Mouse (Mus musculus) layer of hippocampus, adult 9-10 months (tissue): Measurements from ENCODE around the gene Zfp92.
"Not testable (repeated sequence)": the region's sequence is repeated elsewhere in the genome, so short reads cannot be mapped to it uniquely, and the experiment has no call there.

Source experiments
- DNase-seq: peaks from one replicate; pipeline ENCODE4 v3.0.0; 2022; ENCODE audit warnings: low spot score

The Zfp92 gene

DNA sequence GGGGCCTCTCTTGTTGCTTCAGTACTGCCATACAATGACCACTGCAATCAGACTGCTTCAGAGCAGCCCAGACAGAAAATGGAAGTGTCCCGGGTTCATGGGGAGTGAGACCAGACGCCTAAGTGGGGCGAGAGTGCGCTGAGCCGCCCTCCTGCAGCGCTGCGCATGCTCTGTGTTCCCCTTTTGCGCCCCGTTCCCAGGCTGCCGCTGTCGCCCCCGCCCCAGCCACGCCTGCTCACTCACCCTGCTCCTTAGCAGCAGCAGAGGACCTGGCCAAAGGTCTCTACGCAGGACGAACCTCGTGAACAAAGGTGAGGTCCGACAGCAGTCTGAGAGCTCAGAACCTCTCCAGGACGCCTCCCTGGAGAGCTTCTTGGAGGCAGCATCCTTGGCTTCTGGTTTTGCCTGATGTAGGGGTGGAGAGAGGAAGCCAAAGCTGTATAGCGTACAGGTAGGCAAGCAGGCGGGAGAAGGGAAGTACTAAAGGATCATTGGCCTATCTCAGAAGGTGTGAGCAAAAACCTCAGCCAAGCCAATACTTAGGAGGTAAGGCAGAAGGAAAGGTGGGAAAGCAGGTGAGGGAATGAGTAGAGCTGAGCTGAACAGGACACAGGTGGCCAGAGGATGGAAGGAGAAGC, at the start of gene Zfp92:
TSS of gene Zfp92 (plus strand) at position 217 of the 638 bp plus-strand sequence.
- DNase-seq = no peak

DNA sequence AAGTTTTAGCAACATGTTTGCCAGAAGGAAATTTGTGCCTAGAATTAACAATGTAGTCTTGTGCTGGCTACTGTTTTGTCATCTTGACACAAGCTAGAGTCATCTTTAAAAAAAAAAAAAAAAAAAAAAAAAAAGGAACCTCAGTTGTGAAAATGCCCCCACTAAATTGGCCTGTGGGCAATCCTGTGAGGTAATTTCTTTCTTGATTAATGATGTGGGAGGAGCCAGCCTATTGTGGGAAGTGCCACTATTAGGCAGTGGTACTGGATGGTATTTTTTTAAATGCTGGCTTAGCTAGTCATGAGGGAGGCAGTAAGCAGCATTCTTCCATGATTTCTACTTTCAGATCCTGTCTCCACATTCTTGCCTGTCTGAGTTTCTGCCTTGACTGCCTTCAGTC, 47.6 kb upstream of the Zfp92 start:
- DNase-seq = no peak

DNA sequence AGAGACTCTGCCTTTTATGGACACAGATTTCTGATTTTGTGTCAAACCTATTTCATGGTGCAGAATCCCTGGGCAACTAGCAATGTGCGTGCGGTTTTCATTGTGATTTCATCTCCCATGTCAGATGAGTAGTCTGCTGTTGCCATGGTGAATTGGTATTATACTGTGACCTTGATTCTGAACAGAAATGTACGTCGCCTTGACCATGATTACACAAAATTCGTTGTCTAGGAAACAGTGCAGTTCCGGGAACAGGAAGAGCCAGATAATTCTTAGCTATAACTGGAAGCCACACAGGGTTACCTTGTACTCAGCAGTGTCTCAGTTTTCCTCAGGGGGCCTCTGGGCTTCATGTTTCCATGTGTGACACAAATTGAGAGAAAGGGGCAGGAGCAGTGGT, 26.5 kb upstream of the Zfp92 start:
- DNase-seq = peak; percentile 2

DNA sequence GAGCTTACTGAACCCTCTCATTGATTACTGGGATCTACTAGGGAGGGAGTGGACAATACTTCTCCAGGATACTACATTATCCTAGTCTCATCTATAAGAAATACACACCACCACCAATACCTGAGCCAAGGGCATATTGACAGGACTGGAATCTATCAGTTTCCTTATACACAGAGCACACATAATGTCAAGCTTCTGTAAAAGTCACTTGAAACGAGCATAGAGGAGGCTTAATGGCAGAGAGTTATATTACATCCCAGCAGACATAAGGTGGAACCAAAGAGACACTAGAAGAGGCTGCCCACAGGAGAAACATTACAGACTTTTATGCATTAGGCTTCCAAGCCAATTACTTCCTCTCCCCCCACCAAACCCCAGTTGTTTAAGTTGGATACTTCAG, 26.0 kb upstream of the Zfp92 start:
- no peak for DNase-seq

DNA sequence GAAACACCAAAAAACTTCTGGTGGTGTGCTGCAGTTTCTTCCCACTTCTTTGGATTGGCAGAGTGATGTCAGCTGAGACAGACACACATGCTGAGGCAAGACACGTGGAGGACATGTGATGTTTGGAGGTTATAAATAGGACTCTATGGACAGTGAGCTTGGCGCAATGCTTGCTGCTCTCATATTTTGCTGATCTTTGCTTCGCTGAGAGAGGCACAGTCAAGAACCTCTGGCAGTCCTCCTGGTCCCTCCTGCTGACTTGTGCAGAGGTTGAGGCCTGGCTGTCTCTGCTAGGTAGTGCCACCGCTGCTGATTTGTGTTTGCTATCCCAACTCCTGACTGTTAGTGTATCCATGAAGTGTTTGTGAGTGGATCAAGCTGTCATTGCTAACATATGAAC, 19.4 kb upstream of the Zfp92 start:
- no peak for DNase-seq

DNA sequence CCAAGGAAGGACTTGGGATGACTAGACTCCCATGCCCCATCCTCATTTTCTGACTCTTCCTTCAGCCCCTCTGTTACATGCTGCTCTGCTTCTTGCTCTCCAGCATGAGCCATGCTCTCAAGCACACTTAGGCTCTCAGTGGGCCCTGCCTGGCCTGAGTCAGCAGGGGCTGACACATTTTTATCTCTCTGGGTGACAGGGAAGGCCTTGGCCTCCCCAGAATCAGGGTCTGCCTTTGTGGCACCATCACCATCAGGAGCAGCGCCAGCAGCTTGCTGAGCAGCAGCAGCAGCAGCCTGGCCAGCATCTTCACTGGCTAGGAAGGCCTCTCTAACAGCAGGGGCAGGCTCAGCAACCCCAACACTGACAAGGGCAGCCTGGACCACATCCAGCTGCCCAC, 14.4 kb upstream of the Zfp92 start:
- DNase-seq = no peak

DNA sequence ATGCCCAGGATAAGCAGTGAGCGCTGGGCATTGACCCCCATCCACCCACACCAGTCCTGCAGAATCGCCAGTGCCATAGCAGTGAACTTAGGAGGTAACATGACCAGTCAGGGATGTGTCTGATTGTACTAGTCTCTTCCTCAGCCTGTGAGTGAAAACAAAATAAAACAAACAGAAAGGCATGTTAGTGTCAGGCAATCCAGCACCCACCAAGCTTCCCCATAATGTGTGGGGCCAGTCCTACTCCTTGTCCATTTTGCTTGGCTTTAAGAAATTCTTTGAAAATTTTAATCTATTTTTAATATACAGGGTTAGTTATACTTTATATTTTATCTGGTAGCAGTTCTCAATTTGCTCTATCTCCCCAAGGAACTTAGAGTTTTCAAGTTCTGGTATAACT, 12.3 kb upstream of the Zfp92 start, which contains the start of gene Gm18336:
TSS of gene Gm18336 (minus strand) at position 101 of the 400 bp plus-strand sequence.
- not testable (repeated sequence) for DNase-seq

DNA sequence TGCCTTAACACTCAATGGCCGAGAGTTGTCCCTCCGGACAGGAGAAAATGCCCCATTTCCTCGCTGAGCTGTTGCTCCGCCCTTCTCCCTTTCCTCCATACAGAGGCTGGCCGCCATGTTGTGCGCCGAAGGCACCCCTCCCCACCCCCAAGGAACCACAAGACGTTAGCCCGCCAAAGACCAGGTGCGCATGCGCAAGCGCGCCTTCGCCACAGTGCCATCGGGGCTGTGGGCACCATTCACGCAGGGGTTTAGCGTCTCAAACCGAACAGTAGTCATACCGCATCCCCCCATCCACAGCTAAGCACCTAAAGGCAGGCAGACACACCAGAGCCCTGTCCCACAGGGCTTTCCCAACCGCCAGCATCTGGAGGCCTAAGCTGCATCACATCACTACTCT, 9.9 kb upstream of the Zfp92 start:
- no peak for DNase-seq

DNA sequence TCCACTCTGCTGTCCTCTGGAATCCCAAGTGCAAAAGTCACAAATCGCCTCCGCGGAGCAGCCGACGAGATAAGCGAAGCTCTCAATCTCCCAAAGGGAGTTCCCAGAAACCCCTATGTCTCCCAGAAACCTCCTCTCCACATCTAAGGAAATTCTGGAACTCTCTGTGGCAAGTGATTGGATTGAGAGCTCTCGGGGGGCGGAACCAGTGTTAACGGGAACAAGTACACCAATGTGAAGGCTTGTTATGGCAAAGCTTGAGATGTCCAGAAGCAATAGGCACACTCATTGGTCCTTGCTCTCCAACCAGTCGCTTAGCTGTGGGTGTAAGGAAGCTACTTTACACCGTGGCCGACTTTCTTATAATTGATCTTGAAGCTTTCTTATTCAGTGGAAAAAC, 9.3 kb upstream of the Zfp92 start:
- DNase-seq = no peak

DNA sequence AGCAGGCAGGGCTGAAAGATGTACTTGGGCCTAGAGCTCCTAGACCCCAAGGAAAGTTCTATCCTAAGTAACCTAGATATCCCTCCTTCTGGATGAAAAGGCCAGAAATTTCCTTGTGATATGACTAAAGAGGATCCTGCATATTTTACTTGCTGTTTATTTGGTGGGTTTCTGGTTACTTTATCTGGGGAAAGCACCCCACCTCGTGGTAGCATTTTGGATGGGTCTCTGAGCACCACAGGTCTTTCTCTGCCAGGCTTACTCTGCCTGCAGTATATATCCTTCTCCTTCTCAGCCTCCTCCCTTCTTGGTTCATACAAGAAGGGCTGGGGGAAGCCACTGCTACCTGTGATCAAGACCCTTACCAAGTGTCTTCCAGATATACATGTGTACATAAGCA, 1.9 kb downstream of the Zfp92 start:
- no peak for DNase-seq

DNA sequence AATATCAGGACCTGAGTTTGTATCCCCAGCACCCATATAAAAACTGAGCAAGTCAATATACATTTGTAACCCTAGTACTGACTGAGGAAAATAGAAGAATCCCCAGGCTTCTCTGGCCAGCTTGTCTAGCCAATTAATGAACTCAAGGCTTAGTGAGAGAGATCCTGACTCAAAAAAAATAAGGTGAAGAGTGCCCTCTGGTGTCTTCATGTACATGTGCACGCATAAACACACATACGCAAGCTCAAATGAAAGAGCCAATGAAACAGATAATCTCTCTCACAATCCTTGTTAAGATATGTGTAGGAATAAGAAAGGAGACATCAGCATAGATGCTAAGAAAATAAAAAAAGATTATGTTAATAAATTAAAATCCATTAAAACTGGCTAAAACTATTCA, 19.1 kb downstream of the Zfp92 start:
- no peak for DNase-seq

DNA sequence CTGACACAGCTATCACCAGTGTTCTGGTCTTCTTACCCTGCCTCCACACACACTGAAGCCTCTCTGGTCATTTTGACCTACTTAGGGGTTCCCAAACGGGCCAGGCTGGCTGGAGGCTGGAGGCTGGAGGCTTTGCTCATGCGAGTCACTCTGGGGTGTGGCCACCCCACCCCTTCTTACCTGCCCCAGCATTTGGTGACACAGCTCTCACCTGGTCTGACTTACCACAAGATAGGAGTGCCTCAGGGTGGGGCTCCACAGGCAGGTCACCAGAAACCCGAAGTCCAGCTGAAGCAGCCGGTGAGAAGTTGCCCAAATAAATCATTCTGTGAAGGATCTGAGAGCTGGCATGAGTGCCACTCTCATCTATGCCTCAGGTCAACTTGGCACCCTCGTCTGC, 22.0 kb downstream of the Zfp92 start:
- no peak for DNase-seq

DNA sequence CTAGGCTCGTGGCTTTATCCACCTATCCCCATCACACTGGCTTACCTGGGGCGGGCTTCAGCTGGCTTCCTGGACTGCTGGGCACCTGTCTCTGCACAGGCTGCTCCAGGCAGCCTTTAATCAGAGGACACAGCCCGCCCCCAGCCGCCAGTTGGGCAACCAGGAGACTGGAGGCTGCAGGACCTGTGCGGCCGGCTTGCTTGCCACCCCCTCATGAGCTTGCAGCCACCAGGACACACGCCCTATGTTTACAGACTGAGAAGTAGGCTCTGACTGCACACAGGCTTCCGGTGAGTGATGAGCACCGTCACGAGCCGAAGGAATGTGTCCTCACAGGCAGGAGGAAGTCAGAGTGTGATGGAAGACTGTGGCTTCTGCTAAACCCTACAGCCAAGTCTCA, 24.4 kb downstream of the Zfp92 start, which contains the start of gene Trex2:
TSS of gene Trex2 (minus strand) at position 93 of the 400 bp plus-strand sequence.
- no peak for DNase-seq

DNA sequence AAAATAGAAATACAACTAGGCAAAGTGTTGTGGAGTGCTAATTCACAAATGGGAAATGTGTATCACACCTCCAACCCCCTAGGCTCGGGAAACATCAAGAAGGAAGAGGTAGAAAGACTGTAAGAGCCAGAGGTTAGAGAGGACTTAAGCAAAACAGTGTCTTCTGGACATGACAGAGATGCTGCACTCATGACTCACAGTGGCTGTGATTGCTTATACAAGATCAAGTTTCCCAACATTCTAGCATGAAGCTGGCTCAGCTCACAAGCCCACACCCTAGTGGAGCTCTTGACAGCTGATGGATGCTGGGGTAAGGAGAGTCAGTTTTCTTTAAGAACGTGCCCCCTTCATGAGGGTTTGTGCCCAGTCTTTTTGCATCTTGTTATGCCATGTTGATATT, 30.5 kb downstream of the Zfp92 start:
- no peak for DNase-seq

DNA sequence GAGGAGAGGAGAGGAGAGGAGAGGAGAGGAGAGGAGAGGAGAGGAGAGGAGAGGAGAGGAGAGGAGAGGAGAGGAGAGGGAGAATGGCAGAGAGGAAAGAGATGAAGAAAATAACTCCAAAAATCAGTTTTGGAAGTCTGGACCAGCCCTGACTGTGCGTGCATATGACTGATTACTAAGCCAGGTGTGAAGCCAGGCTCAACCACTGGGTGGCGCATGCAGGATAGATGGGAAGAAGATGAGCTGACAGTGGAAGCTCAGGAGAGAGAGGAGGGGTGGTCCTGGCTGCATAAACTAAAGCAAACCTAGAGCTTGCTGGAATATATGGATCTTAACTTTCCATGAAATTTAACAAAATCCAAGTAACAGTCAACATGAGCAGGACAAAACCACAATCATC, 41.1 kb downstream of the Zfp92 start:
- DNase-seq = peak; percentile 24

DNA sequence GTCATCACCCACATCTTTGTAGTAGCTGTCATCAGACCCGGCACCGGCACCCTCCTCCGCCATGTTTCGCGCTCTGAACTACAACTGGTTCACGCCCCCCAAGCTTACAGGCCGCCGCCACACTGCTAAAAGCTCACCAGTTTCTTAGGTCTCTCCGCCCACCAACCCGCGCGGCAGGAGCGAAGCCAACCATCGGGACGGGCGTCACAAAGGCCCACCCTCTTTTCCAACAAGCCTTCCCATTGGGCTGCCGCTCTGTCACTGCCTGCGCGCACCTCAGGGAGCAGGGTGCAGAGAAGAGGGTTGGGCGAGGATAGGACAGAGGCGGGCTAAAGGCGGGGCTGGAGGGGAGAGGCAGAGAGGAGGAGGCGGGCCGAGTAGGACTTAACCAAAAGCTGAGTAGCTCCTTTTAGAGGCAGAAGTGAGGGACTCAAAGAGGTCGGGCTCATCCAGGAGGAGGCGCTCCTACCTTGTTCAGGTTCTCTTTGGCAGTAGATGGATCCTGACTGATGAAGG, 48.0 kb downstream of the Zfp92 start, which contains the start of gene Haus7:
TSS of gene Haus7 (minus strand) at position 168 of the 516 bp plus-strand sequence.
- peak; percentile 77 for DNase-seq

DNA sequence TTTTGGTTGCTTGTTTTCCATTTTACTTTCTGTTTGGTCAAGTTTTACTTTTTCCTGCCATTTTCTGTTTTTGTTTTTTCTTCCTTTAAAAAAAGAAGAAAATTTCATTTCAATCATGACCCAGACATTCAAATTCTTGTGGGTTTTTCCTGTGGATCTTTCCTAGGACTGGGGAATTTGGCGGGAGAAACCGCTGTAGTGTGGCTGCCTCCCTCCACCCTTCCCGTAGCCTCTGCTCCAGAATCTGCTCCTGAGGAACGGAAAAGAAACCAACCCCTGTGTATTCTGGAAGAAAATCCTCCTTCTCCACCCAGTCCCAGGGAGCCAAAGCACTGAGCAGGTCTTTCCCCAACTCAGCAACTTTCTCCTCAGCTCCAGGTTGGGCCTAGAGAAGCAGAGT, 49.9 kb downstream of the Zfp92 start:
- no peak for DNase-seq

DNA sequence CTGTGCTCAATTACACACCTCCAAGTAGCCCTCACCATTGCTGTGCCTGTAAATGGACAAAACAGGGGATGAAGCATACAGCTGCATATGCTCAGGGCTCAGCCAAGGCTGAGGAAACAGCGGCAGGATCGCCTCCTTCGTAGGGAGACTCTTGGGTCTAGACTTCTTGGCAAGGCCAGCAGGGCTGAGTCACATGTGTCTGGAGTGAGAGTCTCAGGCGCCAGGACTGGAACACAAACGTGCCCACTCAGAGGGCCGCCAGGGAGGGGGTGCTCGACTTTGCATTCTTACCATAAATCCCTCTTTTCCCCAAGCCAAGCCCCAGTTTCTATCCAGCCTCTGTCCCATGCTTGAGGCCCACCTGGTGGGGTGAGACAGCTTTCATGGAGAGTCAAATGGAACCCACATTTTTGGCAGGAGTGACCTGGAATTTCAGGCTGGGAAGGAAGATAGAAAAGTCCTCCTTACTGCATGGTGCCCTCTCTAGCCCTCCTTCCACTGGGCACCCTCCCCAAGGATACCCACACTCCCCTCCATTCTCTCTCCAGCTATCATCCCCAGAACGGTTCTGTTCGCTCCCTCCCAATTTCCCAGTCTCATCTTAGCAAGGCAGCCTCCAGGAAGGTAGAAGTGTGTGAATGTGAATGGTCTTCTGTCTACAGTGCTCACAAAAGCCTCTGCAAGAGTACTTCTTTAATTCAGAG, 54.7 kb downstream of the Zfp92 start:
- DNase-seq = no peak

DNA sequence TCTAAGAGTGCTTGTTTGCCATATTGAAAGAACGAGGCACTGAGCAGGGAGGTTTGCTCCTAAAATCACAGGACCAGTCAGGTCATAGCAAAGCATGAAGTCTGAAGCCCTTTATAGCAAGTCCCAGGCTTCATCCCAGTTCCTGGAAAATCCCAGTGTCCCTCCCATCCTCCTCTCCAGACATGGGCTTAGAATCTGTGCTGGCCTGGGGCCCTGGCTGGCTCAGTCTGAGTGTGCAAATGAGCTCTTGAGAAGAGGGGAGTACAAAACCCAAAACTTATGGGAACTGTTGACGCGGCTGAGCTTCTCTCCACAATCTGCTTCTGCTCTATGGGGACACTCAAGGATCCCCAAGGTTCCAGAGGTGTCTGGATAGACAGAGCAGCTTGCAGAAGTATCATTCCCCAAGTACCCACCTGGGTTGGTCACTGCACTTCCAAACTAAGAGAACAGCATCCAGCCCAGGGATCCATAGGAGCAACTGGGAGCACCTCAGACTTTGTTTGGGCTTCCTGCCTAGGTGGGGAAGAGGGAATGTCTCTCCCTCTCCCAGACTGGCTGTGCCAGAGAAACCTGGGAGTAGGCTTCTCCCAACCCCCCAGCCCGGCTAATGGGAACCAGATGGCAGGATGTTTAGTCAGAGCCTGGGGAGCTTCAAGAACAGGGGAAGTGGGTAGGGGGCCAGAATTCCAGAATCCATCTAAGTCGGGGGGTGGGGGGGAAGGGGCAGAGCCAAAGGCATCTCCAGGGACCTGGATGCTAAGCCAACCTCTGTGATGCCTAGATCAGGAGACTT, 56.7 kb downstream of the Zfp92 start:
- no peak for DNase-seq

DNA sequence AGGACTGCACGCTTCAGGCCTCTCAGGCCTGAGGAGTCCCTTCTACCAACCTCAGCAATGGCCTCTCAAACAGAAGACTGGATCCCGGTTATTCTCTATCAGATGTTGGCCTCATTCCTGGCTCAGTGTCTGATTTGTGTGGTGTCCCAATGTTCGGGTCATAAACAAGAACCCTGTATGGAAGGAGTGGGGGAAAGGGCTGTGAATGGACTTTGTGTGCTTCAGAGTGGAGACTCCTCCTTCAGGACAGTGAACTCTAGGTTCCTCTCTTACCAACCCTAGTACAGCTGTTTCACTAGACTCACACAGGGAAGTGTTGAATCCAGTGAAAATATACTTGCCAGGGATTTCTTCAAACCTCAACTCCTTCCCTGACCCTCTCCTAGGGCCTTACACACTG, 57.4 kb downstream of the Zfp92 start:
- no peak for DNase-seq

DNA sequence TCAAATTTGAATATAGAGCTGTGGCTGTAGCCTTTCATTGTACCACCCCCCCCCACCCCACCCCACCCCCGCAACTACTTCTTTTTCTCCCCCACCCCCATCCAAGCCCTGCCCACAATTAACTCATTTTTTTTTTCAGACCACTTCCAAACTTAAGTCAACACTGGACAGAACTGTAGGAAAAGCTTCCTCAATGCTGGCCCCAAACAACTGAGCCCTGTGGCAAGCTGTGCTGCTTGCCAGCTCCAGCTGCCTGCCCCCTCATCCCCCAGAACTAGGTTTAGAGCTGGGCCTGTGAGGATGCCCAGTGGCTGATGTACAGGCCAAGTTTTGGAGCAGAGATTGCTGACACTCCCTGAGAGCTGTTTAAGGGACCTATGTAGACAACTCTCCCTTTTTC, 57.9 kb downstream of the Zfp92 start:
- no peak for DNase-seq

DNA sequence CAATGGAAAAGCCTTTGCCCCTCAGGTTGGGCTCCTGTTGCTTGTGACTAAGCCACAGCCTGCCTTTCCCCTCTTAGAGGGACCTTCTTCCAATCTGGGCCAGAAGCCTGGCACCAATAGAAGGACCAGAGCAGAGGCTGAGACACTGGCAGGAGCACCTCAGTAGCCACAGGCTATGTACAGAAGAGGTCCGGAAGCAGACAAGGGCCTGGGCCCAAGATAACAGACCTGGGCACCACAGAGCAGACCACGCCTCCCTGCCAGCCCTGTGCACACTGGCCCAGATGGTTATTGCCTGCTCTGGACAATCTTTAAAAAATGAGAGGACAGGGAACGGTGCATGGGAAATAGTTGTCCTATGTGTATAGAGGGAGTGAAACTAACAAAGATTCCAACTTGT, 60.9 kb downstream of the Zfp92 start:
- no peak for DNase-seq
